Mouse (Mus musculus) embryonic fibroblast, embryonic 13.5 days (primary cell): ENCODE data around the gene Cnot11. TPM values are rescaled to one million over a fixed set of nuclear protein-coding genes. Genes with fewer than 3 reads are reported as not detected.
"Not testable (repeated sequence)": the region's sequence is repeated elsewhere in the genome, so short reads cannot be mapped to it uniquely, and the experiment has no call there.

ENCODE experiments used
- H3K27ac ChIP-seq: 2 replicates; pipeline ENCODE4 v1.5.1; 2012; ENCODE audit warnings: low read length, control low read depth, inconsistent platforms; ENCODE audit not compliant: insufficient read depth
- H3K4me1 ChIP-seq: 2 replicates; pipeline ENCODE4 v1.6.1; 2011; ENCODE audit warnings: low read length; ENCODE audit not compliant: control insufficient read depth, insufficient read depth
- H3K4me3 ChIP-seq: 2 replicates; pipeline ENCODE4 v1.5.1; 2011; ENCODE audit warnings: mild to moderate bottlenecking, control low read depth, low read length; ENCODE audit not compliant: insufficient read depth
- CTCF ChIP-seq: IDR thresholded peaks from 2 replicates; pipeline ENCODE4 v1.5.1; 2011; ENCODE audit warnings: mild to moderate bottlenecking, control low read depth, low read length, moderate library complexity, borderline replicate concordance; ENCODE audit not compliant: insufficient read depth
- POLR2A ChIP-seq: IDR thresholded peaks from 2 replicates; pipeline ENCODE4 v1.6.1; 2011; ENCODE audit warnings: low read depth, mild to moderate bottlenecking, control low read depth, low read length, moderate library complexity
- polyA plus RNA-seq: library from polyadenylated mRNA; stranded (reverse); fragments of >200 nt; gene quantifications from 2 replicates; pipeline ENCODE4 v1.2.4, GENCODE M21; 2011; ENCODE audit warnings: low read depth; ENCODE audit not compliant: missing spikeins, insufficient read length

The Cnot11 gene
- polyA plus RNA-seq, 1 experiment = 47.8 TPM

- H3K27ac ChIP-seq = peak overlapping the region; percentile 74
- TF ChIP-seq CTCF = no peak
- peak; percentile 13; the same call in 1 of the 2 replicates for TF ChIP-seq POLR2A
- peak overlapping the region; percentile 89 for H3K4me3 ChIP-seq
- peaks cover 4% of the 10 kb centered on the region for H3K4me1 ChIP-seq
These were observed 41.8 kb downstream of the Cnot11 start for GRCm38 (mm10) chr1:39576431-39577243.

GRCm38 (mm10) chr1:39577253-39577705, 42.5 kb downstream of the Cnot11 start, which contains the start of gene Rnf149:
Gene Rnf149, minus strand, starts transcription at chr1:39577405.
- peak within 1 kb of the TSS; percentile 89 for H3K4me3 ChIP-seq
- peak within 1 kb of the TSS; percentile 74 for H3K27ac ChIP-seq
- TF ChIP-seq POLR2A (peak; percentile 86), CTCF (no peak)

GRCm38 (mm10) chr1:39578446-39578845, 43.7 kb downstream of the Cnot11 start:
- Histone ChIP-seq H3K4me3 (no peak overlapping the region), H3K4me1 (peaks cover 3% of the 10 kb centered on the region), H3K27ac (no peak overlapping the region)
- TF ChIP-seq CTCF = no peak
- no peak for TF ChIP-seq POLR2A

More at GRCm38 (mm10) chr1:39577253-39577705, 42.5 kb downstream of the Cnot11 start, which contains the start of gene Rnf149:
- peaks cover 3% of the 10 kb centered on the region for H3K4me1 ChIP-seq

GRCm38 (mm10) chr1:39579139-39579538, 44.3 kb downstream of the Cnot11 start:
- Histone ChIP-seq H3K4me1 (peaks cover 3% of the 10 kb centered on the region), H3K27ac (no peak overlapping the region), H3K4me3 (no peak overlapping the region)
- TF ChIP-seq CTCF = no peak
- TF ChIP-seq POLR2A = no peak

- TF ChIP-seq POLR2A (no peak), CTCF (no peak)
- H3K27ac ChIP-seq = no peak overlapping the region
- H3K4me1 ChIP-seq = no peaks in the 10 kb centered on the region
- no peak overlapping the region for H3K4me3 ChIP-seq
These were observed 46.4 kb downstream of the Cnot11 start for GRCm38 (mm10) chr1:39581215-39581614.

- no peak for TF ChIP-seq CTCF
- no peak for TF ChIP-seq POLR2A
- no peak overlapping the region for H3K27ac ChIP-seq
These were observed 48.4 kb downstream of the Cnot11 start for GRCm38 (mm10) chr1:39583173-39583572.

GRCm38 (mm10) chr1:39585416-39585815, 50.6 kb downstream of the Cnot11 start:
- no peak for TF ChIP-seq POLR2A
- no peak for TF ChIP-seq CTCF
- H3K4me1 ChIP-seq = no peaks in the 10 kb centered on the region
- H3K4me3 ChIP-seq = no peak overlapping the region
- no peak overlapping the region for H3K27ac ChIP-seq

More at GRCm38 (mm10) chr1:39583173-39583572, 48.4 kb downstream of the Cnot11 start:
- no peak overlapping the region for H3K4me3 ChIP-seq
- no peaks in the 10 kb centered on the region for H3K4me1 ChIP-seq

GRCm38 (mm10) chr1:39590193-39590592, 55.4 kb downstream of the Cnot11 start:
- no peak for TF ChIP-seq CTCF
- no peaks in the 10 kb centered on the region for H3K4me1 ChIP-seq
- no peak overlapping the region for H3K4me3 ChIP-seq
- H3K27ac ChIP-seq = no peak overlapping the region

- not testable (repeated sequence) for H3K4me1 ChIP-seq, H3K4me3 ChIP-seq, H3K27ac ChIP-seq
These were observed 56.8 kb downstream of the Cnot11 start for GRCm38 (mm10) chr1:39591557-39591956.

GRCm38 (mm10) chr1:39592090-39592489, 57.3 kb downstream of the Cnot11 start:
- TF ChIP-seq POLR2A (no peak), CTCF (no peak)
- H3K4me1 ChIP-seq = no peaks in the 10 kb centered on the region
- H3K27ac ChIP-seq = no peak overlapping the region
- H3K4me3 ChIP-seq = no peak overlapping the region

- Histone ChIP-seq H3K4me3 (no peak overlapping the region), H3K27ac (no peak overlapping the region), H3K4me1 (no peaks in the 10 kb centered on the region)
- TF ChIP-seq CTCF (no peak), POLR2A (no peak)
These were observed 59.0 kb downstream of the Cnot11 start for GRCm38 (mm10) chr1:39593836-39594235.

Other genes starting within 250 kb of the Cnot11 start
- 1,424 and 1,489 TPM in 2 replicates for gene Rpl31, start 167.2 kb upstream of the Cnot11 start, polyA plus RNA-seq
- 1.2 and 3.2 TPM in 2 replicates for gene Tbc1d8, start 56.2 kb upstream of the Cnot11 start, polyA plus RNA-seq
- 52.6 and 96.4 TPM in 2 replicates for gene Rnf149, start 42.4 kb downstream of the Cnot11 start, polyA plus RNA-seq
- not detected in 2 replicates for gene Creg2, start 116.5 kb downstream of the Cnot11 start, polyA plus RNA-seq
- not detected in 2 replicates for gene Rfx8, start 186.0 kb downstream of the Cnot11 start, polyA plus RNA-seq